Mouse (Mus musculus): ENCODE results near the gene Evx2. TPM values are rescaled to one million over a fixed set of nuclear protein-coding genes. Genes with fewer than 3 reads are reported as not detected.

The Evx2 gene
- not detected in 2 replicates for polyA plus RNA-seq (2015; fragmentation: Nextera tagmentation; extraction: Ambion mirVana)

DNA sequence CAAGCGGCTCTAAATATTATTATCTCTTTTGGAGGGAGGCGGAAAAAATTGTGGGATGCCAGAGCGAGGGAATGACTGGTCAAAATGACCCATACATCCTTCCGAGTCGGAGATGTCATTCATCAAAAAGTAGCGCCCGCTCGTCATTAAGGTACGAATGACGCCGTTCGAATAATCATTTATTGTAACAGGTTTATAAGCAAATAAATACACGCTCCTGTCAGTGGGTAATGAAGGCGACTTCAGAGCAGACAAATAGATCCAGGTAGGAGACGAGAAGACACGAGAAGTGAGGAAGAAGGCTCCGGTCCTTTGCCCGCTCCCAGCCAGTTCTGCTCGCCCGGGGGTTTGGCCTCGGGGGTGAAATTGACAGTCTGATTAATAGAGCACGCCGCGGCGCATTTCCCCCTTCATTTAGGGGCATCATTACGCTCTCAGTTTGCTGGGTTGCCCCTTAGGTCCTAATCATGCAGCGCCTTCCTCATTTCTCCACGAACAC, at the start of gene Evx2:
Gene Evx2, minus strand, starts transcription at position 51 of the 499 bp plus-strand sequence.
- Histone ChIP-seq H3K27me3 (ENCODE audit: insufficient read depth, low read length) (peaks cover 98% of the 10 kb centered on the region), H3K4me3 (ENCODE audit: low read depth, low read length) (no peak within 1 kb of the TSS), H3K27ac (ENCODE audit: low read depth) (no peak within 1 kb of the TSS), H3K4me2 (ENCODE audit: low read depth, low read length) (no peak within 1 kb of the TSS), H3K9ac (replicated peaks) (no peak within 1 kb of the TSS), H3K4me1 (ENCODE audit: insufficient read depth) (peaks cover 15% of the 10 kb centered on the region), H3K36me3 (replicated peaks; ENCODE audit: insufficient read depth, low read length) (no peaks in the 10 kb centered on the region), H3K9me3 (ENCODE audit: low read length) (no peaks in the 10 kb centered on the region)
- TF ChIP-seq CTCF (IDR thresholded peaks at IDR 0.05; ENCODE audit: low read depth) (no peak), EP300 (IDR thresholded peaks at IDR 0.05; ENCODE audit: low read depth) (no peak)
- no peak for DNase-seq
- 4% methylated on average over 28 of the region's 28 CpGs for WGBS (ENCODE audit: insufficient replicate concordance)
- no peak for ATAC-seq

DNA sequence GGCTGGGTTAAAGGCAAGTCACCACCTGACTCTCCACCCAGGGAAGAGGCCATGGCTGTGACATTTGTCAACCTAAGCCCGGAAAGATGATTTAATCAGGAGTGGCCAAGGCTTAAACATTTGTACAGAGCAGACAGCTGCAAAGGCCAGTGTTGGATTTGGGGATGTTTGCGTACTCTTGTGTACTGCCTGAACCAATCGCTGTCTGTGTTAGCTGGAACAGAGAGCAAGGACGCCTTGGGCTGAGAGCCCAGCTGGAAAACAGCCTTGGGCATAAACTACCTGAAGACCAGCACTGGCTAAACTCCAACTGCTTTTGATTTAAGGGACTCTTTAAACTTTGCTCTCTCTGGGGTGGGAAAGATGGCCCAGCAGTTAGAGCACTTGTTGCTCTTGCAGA, 49.3 kb upstream of the Evx2 start:
- H3K9me3 ChIP-seq (ENCODE audit: low read length): no peaks in the 10 kb centered on the region
- peaks cover 96% of the 10 kb centered on the region for H3K27me3 ChIP-seq (ENCODE audit: insufficient read depth, low read length)
- H3K9ac ChIP-seq (replicated peaks): no peak overlapping the region
- no peak for ATAC-seq
- TF ChIP-seq CTCF (IDR thresholded peaks at IDR 0.05; ENCODE audit: low read depth): no peak
- TF ChIP-seq EP300 (IDR thresholded peaks at IDR 0.05; ENCODE audit: low read depth): no peak
- H3K4me3 ChIP-seq (ENCODE audit: low read depth, low read length): no peak overlapping the region
- DNase-seq: no peak
- peaks cover 13% of the 10 kb centered on the region for H3K4me1 ChIP-seq (ENCODE audit: insufficient read depth)
- no peak overlapping the region for H3K4me2 ChIP-seq (ENCODE audit: low read depth, low read length)
- H3K36me3 ChIP-seq (replicated peaks; ENCODE audit: insufficient read depth, low read length): no peaks in the 10 kb centered on the region
- no peak overlapping the region for H3K27ac ChIP-seq (ENCODE audit: low read depth)
- 48% methylated on average over 4 of the region's 4 CpGs for WGBS (ENCODE audit: insufficient replicate concordance)

DNA sequence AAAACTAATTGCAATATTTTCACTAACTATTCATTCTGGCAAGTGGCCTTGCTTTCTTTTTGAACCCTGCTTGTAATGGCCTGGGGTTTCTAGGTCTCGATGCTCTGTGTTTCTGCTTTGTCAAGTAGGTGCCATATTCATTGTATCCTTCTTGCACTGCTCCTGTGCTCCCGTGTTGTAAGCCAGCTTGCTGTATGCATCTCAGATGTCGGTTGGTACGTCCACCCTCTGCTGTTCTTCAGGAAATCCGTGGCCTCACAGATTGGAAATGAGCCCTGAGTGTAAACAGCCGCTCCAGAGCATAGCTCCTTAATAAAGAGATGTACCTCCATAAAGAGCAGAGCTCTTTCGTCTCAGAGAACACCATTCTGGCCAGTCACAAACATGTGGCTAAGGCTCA, 48.2 kb upstream of the Evx2 start:
- ATAC-seq: no peak
- H3K9ac ChIP-seq (replicated peaks): no peak overlapping the region
- no peak for DNase-seq
- no peak overlapping the region for H3K4me3 ChIP-seq (ENCODE audit: low read depth, low read length)
- 18% methylated on average over 7 of the region's 7 CpGs for WGBS (ENCODE audit: insufficient replicate concordance)
- no peak overlapping the region for H3K27ac ChIP-seq (ENCODE audit: low read depth)
- H3K4me2 ChIP-seq (ENCODE audit: low read depth, low read length): no peak overlapping the region
- H3K9me3 ChIP-seq (ENCODE audit: low read length): no peaks in the 10 kb centered on the region
- peaks cover 13% of the 10 kb centered on the region for H3K4me1 ChIP-seq (ENCODE audit: insufficient read depth)
- no peaks in the 10 kb centered on the region for H3K36me3 ChIP-seq (replicated peaks; ENCODE audit: insufficient read depth, low read length)
- no peak for TF ChIP-seq CTCF (IDR thresholded peaks at IDR 0.05; ENCODE audit: low read depth)
- no peak for TF ChIP-seq EP300 (IDR thresholded peaks at IDR 0.05; ENCODE audit: low read depth)
- peaks cover 96% of the 10 kb centered on the region for H3K27me3 ChIP-seq (ENCODE audit: insufficient read depth, low read length)

- H3K4me2 ChIP-seq (ENCODE audit: low read depth, low read length): no peak overlapping the region
- 7% methylated on average over 13 of the region's 13 CpGs for WGBS (ENCODE audit: insufficient replicate concordance)
- TF ChIP-seq EP300 (IDR thresholded peaks at IDR 0.05; ENCODE audit: low read depth): no peak
- no peak for TF ChIP-seq CTCF (IDR thresholded peaks at IDR 0.05; ENCODE audit: low read depth)
- peaks cover 6% of the 10 kb centered on the region; the same call in 1 of the 2 replicates for H3K4me1 ChIP-seq (ENCODE audit: insufficient read depth)
- peaks cover 94% of the 10 kb centered on the region for H3K27me3 ChIP-seq (ENCODE audit: insufficient read depth, low read length)
- H3K9ac ChIP-seq (replicated peaks): no peak overlapping the region
- no peak overlapping the region for H3K4me3 ChIP-seq (ENCODE audit: low read depth, low read length)
- ATAC-seq (no peak), DNase-seq (no peak)
- no peak overlapping the region for H3K27ac ChIP-seq (ENCODE audit: low read depth)
- no peaks in the 10 kb centered on the region for H3K9me3 ChIP-seq (ENCODE audit: low read length)
- no peaks in the 10 kb centered on the region for H3K36me3 ChIP-seq (replicated peaks; ENCODE audit: insufficient read depth, low read length)
Measured at GRCm38 (mm10) chr2:74706393-74706960, 47.1 kb upstream of the Evx2 start.

- TF ChIP-seq EP300 (IDR thresholded peaks at IDR 0.05; ENCODE audit: low read depth) (no peak), CTCF (IDR thresholded peaks at IDR 0.05; ENCODE audit: low read depth) (no peak)
- H3K36me3 ChIP-seq (replicated peaks; ENCODE audit: insufficient read depth, low read length): no peaks in the 10 kb centered on the region
- no peak overlapping the region for H3K9ac ChIP-seq (replicated peaks)
- peaks cover 6% of the 10 kb centered on the region; the same call in 1 of the 2 replicates for H3K4me1 ChIP-seq (ENCODE audit: insufficient read depth)
- no peaks in the 10 kb centered on the region for H3K9me3 ChIP-seq (ENCODE audit: low read length)
- WGBS (ENCODE audit: insufficient replicate concordance): under 1% methylated on average over 49 of the region's 85 CpGs
- H3K27ac ChIP-seq (ENCODE audit: low read depth): no peak overlapping the region
- H3K4me3 ChIP-seq (ENCODE audit: low read depth, low read length): peak overlapping the region; percentile 37
- peaks cover 94% of the 10 kb centered on the region for H3K27me3 ChIP-seq (ENCODE audit: insufficient read depth, low read length)
- DNase-seq (no peak), ATAC-seq (no peak)
- peak overlapping the region; percentile 62 for H3K4me2 ChIP-seq (ENCODE audit: low read depth, low read length)
Measured at GRCm38 (mm10) chr2:74705467-74706089, 46.2 kb upstream of the Evx2 start.

DNA sequence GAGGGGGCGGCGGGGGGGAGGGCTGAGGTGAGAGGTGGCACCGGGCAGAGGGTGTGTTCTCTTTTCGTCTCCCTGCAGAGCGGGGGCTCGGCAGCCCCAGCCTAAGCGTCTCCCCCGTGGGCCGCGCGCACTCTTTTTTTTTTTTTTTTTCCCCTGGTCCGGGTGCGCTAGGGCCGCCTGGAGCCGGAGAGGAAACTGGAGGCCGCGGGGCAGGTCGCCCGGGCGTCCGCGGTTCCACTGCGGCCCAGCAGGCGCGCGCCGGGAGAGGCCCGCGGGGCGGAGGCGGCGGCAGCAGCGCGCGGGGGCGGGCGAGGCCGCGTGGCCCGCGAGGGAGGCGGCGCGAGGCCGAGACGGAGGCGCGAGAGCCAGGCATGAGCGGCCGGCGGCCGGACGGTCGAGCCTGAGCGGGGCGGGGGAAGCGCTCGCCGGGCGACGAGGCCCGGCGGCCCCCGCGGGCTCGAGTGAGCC, 45.7 kb upstream of the Evx2 start:
- Histone ChIP-seq H3K9me3 (ENCODE audit: low read length) (no peaks in the 10 kb centered on the region), H3K27ac (ENCODE audit: low read depth) (no peak overlapping the region), H3K9ac (replicated peaks) (no peak overlapping the region), H3K4me3 (ENCODE audit: low read depth, low read length) (peak overlapping the region; percentile 37; the same call in 1 of the 2 replicates), H3K27me3 (ENCODE audit: insufficient read depth, low read length) (peaks cover 94% of the 10 kb centered on the region), H3K4me2 (ENCODE audit: low read depth, low read length) (peak overlapping the region; percentile 62), H3K36me3 (replicated peaks; ENCODE audit: insufficient read depth, low read length) (no peaks in the 10 kb centered on the region), H3K4me1 (ENCODE audit: insufficient read depth) (peaks cover 6% of the 10 kb centered on the region; the same call in 1 of the 2 replicates)
- no peak for DNase-seq
- ATAC-seq: peak; percentile 19; the same call in 1 of the 2 replicates
- 1% methylated on average over 44 of the region's 66 CpGs for WGBS (ENCODE audit: insufficient replicate concordance)
- TF ChIP-seq CTCF (IDR thresholded peaks at IDR 0.05; ENCODE audit: low read depth): no peak
- no peak for TF ChIP-seq EP300 (IDR thresholded peaks at IDR 0.05; ENCODE audit: low read depth)

All from liver, postnatal 0 days (tissue).